Mouse (Mus musculus) forebrain, postnatal 0 days (tissue): Measurements from ENCODE around the gene Ethe1. TPM values are rescaled to one million over a fixed set of nuclear protein-coding genes. Genes with fewer than 3 reads are reported as not detected.

ENCODE experiments used
- ATAC-seq: fragments of 200-750 bp; cut with Nextera tagmentation; 2 replicates; pipeline ENCODE4 v1.8.0; 2017; ENCODE audit warnings: mild to moderate bottlenecking, moderate library complexity
- DNase-seq: peaks from one replicate; pipeline ENCODE4 v3.0.0-alpha.2; 2015
- H3K27ac ChIP-seq: fragments of 300-500 bp; sonication (generic); 2 replicates; pipeline ENCODE4 v1.5.1; 2014; ENCODE audit warnings: low read depth, mild to moderate bottlenecking, antibody characterized with exemption, low read length, moderate library complexity, mixed read lengths
- H3K27me3 ChIP-seq: fragments of 300-500 bp; sonication (generic); 2 replicates; pipeline ENCODE4 v1.6.1; 2014; ENCODE audit warnings: mild to moderate bottlenecking, low read length, mixed read lengths; ENCODE audit not compliant: insufficient read depth
- H3K36me3 ChIP-seq: fragments of 300-500 bp; sonication (generic); 2 replicates; pipeline ENCODE4 v1.6.1; 2014; ENCODE audit warnings: mild to moderate bottlenecking, moderate library complexity; ENCODE audit not compliant: insufficient read depth
- H3K4me1 ChIP-seq: fragments of 300-500 bp; sonication (generic); 2 replicates; pipeline ENCODE4 v1.6.1; 2014; ENCODE audit warnings: antibody characterized with exemption; ENCODE audit not compliant: insufficient read depth
- H3K4me2 ChIP-seq: fragments of 300-500 bp; sonication (generic); 2 replicates; pipeline ENCODE4 v1.6.1; 2014; ENCODE audit warnings: low read depth, mild to moderate bottlenecking, moderate library complexity
- H3K4me3 ChIP-seq: fragments of 300-500 bp; sonication (generic); 2 replicates; pipeline ENCODE4 v1.5.1; 2014; ENCODE audit warnings: low read depth, low read length, mixed read lengths
- H3K9ac ChIP-seq: fragments of 300-500 bp; sonication (generic); 2 replicates; pipeline ENCODE4 v1.6.1; 2014; ENCODE audit warnings: mild to moderate bottlenecking
- H3K9me3 ChIP-seq: fragments of 300-500 bp; sonication (generic); 2 replicates; pipeline ENCODE4 v1.6.1; 2016; ENCODE audit warnings: low read length
- CTCF ChIP-seq: sonication (generic); IDR thresholded peaks from 2 replicates; pipeline ENCODE4 v1.5.1; 2016; ENCODE audit warnings: antibody characterized with exemption, control low read depth, low read depth
- WGBS: fragments of 180-500 bp; shearing (Covaris S2); extraction: QIAGEN DNeasy Blood & Tissue Kit; methylation state at CpG from one replicate; pipeline ENCODE4 v1.1.7; 2014; 5-methylcytosine and 5-hydroxymethylcytosine counted together
- polyA plus RNA-seq: library from polyadenylated mRNA; unstranded; fragments of >200 nt; fragmentation: Nextera tagmentation; extraction: Ambion mirVana; gene quantifications from 2 replicates; pipeline ENCODE4 v1.2.1, GENCODE M21; 2015
- total RNA-seq: library from RNA; depleted of rRNA; stranded (reverse); fragments of >200 nt; gene quantifications from 2 replicates; pipeline ENCODE4 v1.2.3, GENCODE M21; 2014

Ethe1 gene
- total and polyA plus RNA-seq, 2 experiments from 2014 or later, result 24.3 to 25.8 TPM

- Histone ChIP-seq H3K27me3 (no peaks in the 10 kb centered on the region), H3K4me1 (peaks cover 6% of the 10 kb centered on the region; the same call in 1 of the 2 replicates), H3K9me3 (no peaks in the 10 kb centered on the region), H3K27ac (no peak overlapping the region), H3K4me2 (no peak overlapping the region), H3K4me3 (no peak overlapping the region), H3K9ac (no peak overlapping the region), H3K36me3 (no peaks in the 10 kb centered on the region)
- no peak for ATAC-seq
- 80% methylated on average over 15 of the region's 15 CpGs for WGBS
- peak; percentile 23; the same call in 1 of the 2 replicates for TF ChIP-seq CTCF
- no peak for DNase-seq
Measured at GRCm38 (mm10) chr7:24599211-24600067, 12.1 kb downstream of the Ethe1 start.

GRCm38 (mm10) chr7:24600941-24601597 is 13.7 kb downstream of the Ethe1 start:
- H3K9ac ChIP-seq, result peak overlapping the region; percentile 46
- peak; percentile 98 for ATAC-seq
- WGBS, result 3% methylated on average over 13 of the region's 13 CpGs

GRCm38 (mm10) chr7:24605561-24605960 is 18.2 kb downstream of the Ethe1 start:
- Histone ChIP-seq H3K36me3 (no peaks in the 10 kb centered on the region; the same call in 1 of the 2 replicates), H3K4me1 (0 out of 2 replicates have a peak, but pooled peaks cover 4% of the 10 kb centered on the region), H3K27me3 (peaks cover 11% of the 10 kb centered on the region), H3K9ac (no peak overlapping the region), H3K4me3 (no peak overlapping the region), H3K27ac (no peak overlapping the region), H3K9me3 (no peaks in the 10 kb centered on the region), H3K4me2 (no peak overlapping the region)
- no peak for ATAC-seq
- no peak for DNase-seq
- TF ChIP-seq CTCF, result no peak
- 63% methylated on average over 7 of the region's 7 CpGs for WGBS

More at GRCm38 (mm10) chr7:24600941-24601597, 13.7 kb downstream of the Ethe1 start:
- peak; percentile 100 for TF ChIP-seq CTCF
- Histone ChIP-seq H3K9me3 (no peaks in the 10 kb centered on the region), H3K27ac (no peak overlapping the region), H3K36me3 (no peaks in the 10 kb centered on the region), H3K4me3 (peak overlapping the region; percentile 31), H3K4me1 (0 out of 2 replicates have a peak, but pooled peaks cover 4% of the 10 kb centered on the region), H3K27me3 (no peaks in the 10 kb centered on the region), H3K4me2 (peak overlapping the region; percentile 51)
- DNase-seq, result peak; percentile 98

GRCm38 (mm10) chr7:24606046-24606445 is 18.7 kb downstream of the Ethe1 start:
- H3K4me2 ChIP-seq, result no peak overlapping the region
- DNase-seq (no peak), ATAC-seq (no peak)
- 0 out of 2 replicates have a peak, but pooled peaks cover 4% of the 10 kb centered on the region for H3K4me1 ChIP-seq
- H3K27me3 ChIP-seq, result peaks cover 14% of the 10 kb centered on the region
- no peak overlapping the region for H3K9ac ChIP-seq
- H3K4me3 ChIP-seq, result no peak overlapping the region
- H3K9me3 ChIP-seq, result no peaks in the 10 kb centered on the region
- no peak for TF ChIP-seq CTCF
- no peak overlapping the region for H3K27ac ChIP-seq
- no peaks in the 10 kb centered on the region; the same call in 1 of the 2 replicates for H3K36me3 ChIP-seq
- 79% methylated on average over 7 of the region's 7 CpGs for WGBS

- Histone ChIP-seq H3K27ac (no peak overlapping the region), H3K4me2 (no peak overlapping the region), H3K4me3 (no peak overlapping the region), H3K36me3 (no peaks in the 10 kb centered on the region; the same call in 1 of the 2 replicates), H3K27me3 (peaks cover 32% of the 10 kb centered on the region), H3K9me3 (no peaks in the 10 kb centered on the region), H3K9ac (no peak overlapping the region), H3K4me1 (no peaks in the 10 kb centered on the region)
- ATAC-seq (peak; percentile 86), DNase-seq (peak; percentile 50)
- no peak for TF ChIP-seq CTCF
- 56% methylated on average over 6 of the region's 6 CpGs for WGBS
Measured at GRCm38 (mm10) chr7:24608017-24608416, 20.7 kb downstream of the Ethe1 start.

- Histone ChIP-seq H3K9ac (no peak overlapping the region), H3K4me2 (no peak overlapping the region), H3K9me3 (no peaks in the 10 kb centered on the region), H3K4me1 (no peaks in the 10 kb centered on the region), H3K36me3 (no peaks in the 10 kb centered on the region; the same call in 1 of the 2 replicates), H3K27ac (no peak overlapping the region), H3K4me3 (no peak overlapping the region), H3K27me3 (peaks cover 38% of the 10 kb centered on the region)
- DNase-seq (no peak), ATAC-seq (no peak)
- no peak for TF ChIP-seq CTCF
- WGBS, result 77% methylated on average over 8 of the region's 8 CpGs
Measured at GRCm38 (mm10) chr7:24608561-24608960, 21.2 kb downstream of the Ethe1 start.
